Mouse (Mus musculus) NIH3T3 (cell line): Measurements from ENCODE around the gene Tnfaip1.
"Not testable (repeated sequence)": the region's sequence is repeated elsewhere in the genome, so short reads cannot be mapped to it uniquely, and the experiment has no call there.

Experiments used
- DNase-seq: peaks from one replicate; pipeline ENCODE4 v3.0.0-alpha.2; 2012; ENCODE audit warnings: low read depth

Gene Tnfaip1

DNA sequence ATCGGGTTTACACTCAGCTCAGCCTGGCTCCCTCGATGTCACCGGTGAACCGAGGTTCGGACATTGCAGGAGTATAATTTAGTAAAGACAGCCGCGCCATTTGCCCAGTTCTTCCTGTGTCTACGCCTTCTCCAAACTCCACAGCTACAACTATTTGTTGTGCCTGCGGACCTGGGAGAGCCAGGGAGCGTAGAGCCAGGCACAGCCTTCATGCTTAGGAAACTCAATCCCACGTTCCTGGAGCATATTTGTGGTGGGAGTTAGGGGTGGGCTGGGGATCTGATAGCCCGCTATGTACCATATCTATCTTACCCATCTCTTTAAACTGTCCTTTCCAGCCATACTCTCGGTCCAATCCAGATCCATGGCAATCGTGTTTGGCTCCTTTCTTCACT is 555 bp upstream of the Tnfaip1 start:
- no peak for DNase-seq

DNA sequence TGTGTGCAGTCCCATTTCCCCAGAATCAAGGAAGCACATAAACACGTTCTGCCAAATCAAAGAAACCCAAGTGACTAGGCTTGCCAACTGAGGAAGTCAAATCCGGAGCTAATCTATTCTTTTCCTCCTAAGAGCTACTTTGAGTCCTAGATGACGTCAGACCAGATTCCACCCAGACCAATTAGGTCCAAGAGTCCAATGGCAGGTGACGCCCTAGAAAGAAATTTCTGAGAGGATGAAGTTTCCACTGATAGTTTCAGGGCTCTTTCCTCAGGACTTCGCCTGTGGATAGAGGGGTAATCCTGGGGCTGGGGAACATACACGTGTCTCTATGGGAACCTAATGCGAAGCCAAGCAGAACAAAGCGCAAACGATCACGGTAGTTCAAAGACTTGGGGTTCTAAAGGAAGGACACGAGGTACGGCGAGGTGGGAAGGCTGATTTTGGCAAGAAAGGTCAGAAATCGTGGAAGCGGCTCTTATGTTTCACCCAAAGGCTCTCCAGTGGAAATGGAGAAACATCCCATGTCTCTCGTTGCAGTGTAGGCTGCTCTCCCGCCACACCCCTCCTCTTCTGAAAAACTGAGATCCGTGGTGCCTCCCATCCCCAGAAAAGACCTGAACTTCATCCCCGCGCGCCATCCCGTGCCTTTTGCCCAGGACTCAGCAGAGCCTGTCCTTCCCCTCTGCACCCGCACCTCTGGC is 604 bp downstream of the Tnfaip1 start:
- DNase-seq: peak; percentile 77

DNA sequence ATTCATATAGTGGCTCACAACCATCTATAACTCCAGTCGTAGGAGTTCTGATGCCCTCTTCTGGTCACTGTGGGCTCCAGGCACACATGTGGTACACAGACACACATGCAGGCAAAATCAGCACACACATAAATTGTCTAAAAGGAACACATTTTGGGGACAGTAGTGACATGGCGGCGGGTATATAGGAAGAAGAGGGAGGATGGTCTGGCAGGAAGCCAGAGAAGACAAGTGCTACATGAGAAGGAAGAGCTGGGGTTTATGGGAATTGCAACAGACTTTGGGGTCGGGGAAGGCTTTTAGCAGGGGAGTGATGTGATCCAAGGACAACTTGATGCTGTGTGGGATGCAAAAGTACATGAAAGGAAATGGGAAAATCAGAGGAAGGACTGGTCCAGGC is 1.6 kb downstream of the Tnfaip1 start:
- DNase-seq: no peak

DNA sequence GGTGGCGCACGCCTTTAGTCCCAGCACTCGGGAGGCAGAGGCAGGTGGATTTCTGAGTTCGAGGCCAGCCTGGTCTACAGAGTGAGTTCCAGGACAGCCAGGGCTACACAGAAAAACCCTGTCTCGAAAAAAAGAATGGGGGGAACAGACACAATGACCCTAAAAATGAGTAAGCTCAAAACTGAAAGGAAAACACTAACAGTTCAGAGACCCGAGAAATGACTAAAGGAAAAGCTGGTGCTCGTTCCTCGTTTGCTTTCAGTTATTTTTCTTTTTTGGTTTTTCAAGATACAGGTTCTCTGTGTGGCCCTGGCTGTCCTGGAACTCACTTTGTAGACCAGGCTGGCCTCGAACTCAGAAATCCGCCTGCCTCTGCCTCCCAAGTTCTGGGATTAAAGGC is 4.6 kb downstream of the Tnfaip1 start:
- not testable (repeated sequence) for DNase-seq

DNA sequence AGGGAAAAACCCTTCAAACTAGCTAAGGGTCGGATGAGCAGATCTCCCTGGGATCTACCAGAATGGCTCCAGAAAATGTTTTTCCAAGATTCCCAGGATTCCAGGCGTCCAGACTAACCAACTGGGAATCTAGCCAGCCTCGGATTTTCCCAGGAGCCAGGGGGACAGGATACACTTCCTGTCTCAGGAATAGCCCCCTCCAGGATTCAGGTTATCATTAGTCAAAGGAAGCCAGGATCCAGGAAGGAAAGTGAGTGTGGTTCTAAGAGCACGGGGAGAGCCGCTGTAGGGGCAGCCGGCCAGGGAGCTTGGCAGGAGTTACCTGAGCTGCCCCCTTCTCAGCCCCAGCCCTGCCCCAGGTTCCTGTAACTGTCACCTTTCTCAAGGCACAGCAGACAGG is 5.1 kb downstream of the Tnfaip1 start:
- DNase-seq: no peak

DNA sequence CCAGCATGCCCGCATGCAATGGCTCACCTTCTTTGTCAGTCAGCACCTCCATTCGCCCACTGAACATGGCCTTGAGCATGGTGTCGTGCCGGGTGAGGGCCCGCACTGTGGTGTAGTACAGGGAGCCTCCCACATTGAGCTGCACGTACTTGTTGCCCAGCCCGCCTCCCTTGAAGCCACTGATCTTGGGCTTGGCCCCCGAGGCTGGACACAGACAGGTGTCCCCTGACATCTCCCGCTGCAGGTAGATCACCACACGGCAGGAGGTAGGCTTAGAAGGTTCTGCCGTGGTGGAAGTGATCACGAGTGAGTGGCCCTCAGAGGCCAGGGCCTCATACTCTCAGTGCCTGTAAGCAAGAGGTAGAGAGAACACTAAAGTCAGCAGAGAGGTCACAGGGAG is 6.1 kb downstream of the Tnfaip1 start:
- DNase-seq: no peak

DNA sequence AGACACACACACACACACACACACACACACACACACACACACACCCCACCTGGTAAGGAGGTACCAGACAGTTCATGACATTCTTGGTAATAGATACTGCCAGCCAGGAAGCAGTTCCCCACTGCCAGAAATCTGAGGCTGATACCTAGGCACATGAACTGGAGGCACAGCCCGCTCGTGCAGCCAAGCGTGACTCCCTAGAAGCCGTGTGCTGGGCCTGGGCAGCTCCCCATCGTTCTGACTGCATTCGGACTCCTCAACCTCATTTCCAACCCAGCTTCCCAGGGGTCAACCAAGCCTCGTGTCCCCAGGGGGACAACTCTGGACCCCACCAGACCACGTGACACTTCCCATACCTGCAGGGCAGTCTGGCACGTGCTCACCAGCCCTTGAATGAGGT is 7.4 kb downstream of the Tnfaip1 start:
- DNase-seq: no peak

DNA sequence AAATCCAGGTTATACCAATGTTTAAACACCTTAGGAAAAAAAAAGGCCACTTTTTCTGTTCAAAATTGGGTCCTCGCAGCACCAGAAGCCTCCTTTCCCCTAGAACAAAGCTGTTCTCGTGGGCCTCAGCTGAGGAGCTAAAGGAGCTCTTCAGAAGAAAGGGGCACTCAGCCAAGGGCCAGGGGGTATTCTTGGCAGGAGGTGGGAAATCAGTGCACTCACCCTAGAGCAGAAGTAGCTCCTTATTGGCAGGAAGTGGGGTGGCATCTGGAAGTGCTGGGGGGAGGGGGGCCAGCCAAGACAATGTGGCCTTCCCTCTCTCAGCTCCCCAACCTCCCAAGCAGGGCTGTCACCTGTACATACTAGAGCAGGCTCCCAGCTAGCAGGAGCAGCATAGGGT is 11.3 kb downstream of the Tnfaip1 start:
- no peak for DNase-seq

DNA sequence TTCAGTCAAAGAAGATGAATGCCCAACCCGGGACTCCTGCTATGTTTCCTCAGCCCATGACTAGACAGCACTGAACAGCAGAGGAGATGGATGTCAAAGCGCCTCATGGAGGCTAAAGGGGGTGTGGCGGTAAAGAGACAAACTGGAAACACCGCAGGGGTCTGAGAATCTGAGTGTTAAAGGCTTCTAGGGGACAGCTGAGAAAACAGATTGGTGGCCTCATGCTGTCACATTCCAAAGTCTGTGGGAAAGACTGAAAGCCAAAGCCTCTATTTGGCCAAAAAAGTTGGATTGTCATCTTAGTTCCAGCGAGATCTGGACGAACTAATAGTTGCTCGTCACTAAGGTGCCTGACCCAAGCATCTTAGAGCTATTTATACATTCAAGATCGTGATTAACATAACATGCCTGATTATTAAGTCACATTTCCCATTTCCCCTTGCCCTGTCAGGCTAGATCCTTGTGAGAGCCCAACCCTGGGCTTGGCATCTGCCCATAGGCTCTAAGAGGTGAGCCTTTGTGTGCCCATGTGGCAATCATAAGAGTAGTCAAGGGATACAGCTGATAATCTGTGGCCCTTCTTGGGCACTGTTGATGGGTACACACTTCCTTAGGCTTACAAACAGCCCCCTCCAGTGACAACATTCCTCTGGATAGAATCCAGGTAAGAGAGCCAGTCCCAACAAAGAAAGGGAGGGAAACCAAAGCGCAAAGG is 12.7 kb downstream of the Tnfaip1 start:
- no peak for DNase-seq

DNA sequence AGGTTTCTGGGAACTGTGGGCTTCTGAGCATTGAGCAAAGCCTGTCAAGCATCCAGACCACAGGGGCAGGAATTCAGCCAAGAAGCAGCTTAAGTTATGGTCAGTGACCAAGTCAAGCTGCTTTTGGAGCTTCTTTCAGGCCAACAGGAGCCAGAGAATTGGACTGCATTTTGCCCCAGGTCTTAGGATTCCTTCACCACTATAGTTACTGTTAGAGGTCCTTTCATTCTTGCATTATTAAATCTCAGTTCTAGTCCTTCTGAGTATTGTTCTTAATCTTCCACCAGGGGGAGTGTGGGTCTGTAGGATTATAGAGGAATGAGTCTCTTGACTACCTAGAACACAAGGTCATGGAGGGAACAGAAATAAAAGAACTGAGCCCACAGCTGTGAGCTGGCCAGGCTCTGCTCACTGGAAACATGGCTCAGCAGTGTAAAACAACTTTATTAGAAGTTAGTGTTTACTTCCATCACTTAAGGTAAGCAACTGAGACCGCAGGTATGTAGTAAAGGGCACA is 13.6 kb downstream of the Tnfaip1 start:
- peak; percentile 89 for DNase-seq

DNA sequence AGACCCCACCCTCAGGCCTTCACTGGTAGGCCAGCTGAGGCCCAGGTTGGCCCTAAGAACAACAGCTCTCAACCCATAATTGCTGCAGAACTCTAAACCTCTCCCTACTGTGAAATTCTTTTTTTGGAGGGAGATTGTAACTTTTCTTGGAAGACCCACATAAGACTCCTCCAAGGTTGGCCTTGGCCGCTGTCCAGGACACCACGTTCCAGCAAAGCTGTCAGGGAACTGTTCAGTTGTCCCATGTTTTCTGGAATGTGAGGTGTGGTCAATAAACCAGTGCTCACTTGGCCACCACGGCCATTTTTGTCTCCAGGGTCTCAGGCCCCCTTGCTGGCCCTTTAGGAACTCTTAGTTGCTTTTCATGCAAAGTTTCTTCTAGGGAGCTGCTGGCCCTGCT is 14.3 kb downstream of the Tnfaip1 start:
- peak; percentile 22 for DNase-seq

DNA sequence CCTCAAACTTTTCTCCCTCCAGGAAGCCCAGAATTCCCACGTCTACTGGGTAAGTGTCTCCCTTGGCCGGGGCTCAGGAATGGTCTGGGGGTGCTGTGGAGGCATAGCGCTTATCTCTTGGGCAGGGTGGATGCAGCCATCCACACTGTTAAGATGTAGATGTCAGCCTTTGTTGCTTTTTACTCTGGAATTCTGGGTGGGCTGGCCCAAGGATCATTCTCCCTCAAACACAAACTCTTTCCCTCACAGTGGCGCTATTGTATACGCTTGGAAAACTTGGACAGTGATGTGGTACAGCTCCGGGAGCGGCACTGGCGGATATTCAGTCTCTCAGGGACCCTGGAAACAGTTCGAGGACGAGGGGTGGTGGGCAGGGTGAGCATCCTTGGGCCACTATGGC is 17.2 kb downstream of the Tnfaip1 start:
- no peak for DNase-seq

DNA sequence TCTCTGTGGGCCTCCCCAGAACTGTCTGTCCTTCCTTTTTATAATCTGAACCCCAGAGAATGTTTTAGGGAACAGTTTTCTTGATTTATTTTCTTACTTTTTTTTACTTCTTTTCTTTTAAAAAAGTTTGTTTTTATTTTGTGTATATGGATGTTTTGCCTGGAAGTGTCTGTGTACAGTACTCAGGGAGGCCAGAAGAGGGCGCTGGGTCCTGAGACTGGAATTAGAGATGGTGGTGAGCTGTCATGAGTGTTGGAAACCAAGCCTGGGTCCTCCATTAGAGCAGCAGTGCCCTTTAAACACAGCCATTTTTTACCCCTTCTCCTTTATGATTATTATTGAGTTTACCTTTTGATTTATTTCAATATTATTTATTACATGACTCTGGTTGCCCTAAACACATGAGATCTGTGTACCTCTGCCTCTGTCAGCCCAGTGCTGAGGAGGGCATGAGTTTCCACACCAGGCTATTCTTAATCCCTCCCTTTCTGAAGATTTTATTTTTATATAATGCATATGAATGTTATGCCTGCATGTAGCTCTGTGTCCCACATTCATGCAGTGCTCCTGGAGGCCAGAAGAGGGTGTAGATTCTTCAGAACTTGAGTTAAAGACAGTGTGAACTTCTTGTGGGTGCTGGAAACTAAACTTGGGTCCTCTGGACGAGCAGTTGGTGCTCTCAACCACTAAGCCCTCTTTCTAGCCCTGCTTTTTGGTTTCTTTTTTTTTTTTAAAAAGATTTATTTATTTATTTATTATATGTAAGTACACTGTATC is 20.4 kb downstream of the Tnfaip1 start:
- peak; percentile 49 for DNase-seq

DNA sequence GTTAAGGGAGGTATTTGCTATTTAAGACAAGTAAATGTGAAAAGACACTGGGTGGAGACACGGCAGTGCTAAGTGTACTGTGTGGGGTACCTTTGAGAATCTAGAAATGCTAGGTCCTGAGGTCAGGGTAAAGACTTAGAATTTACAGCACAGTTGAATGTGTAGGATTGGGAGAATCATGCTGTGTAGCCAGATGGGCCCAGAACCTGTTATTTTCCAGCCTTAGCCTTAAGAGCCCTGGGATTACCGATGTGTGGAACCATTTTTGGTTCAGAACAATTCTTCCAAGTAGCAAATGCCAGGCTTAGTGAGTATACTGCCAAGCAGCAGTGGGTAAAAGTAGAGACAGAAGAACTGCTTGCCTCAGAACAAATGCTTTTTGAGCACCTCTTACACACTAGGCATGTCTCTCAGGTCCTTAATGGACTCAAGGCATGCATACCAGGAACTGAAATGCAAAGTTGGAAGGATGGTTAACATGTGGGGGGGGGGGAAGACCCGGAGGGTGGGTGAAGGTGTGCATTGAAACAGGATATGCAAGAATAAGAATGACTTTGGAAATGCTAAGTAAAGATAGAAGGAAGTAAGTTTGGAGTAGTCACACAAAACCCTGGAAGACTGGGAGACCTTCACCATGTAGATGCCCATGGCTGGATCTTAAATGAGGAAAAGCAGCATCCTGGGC is 22.9 kb downstream of the Tnfaip1 start:
- no peak for DNase-seq

DNA sequence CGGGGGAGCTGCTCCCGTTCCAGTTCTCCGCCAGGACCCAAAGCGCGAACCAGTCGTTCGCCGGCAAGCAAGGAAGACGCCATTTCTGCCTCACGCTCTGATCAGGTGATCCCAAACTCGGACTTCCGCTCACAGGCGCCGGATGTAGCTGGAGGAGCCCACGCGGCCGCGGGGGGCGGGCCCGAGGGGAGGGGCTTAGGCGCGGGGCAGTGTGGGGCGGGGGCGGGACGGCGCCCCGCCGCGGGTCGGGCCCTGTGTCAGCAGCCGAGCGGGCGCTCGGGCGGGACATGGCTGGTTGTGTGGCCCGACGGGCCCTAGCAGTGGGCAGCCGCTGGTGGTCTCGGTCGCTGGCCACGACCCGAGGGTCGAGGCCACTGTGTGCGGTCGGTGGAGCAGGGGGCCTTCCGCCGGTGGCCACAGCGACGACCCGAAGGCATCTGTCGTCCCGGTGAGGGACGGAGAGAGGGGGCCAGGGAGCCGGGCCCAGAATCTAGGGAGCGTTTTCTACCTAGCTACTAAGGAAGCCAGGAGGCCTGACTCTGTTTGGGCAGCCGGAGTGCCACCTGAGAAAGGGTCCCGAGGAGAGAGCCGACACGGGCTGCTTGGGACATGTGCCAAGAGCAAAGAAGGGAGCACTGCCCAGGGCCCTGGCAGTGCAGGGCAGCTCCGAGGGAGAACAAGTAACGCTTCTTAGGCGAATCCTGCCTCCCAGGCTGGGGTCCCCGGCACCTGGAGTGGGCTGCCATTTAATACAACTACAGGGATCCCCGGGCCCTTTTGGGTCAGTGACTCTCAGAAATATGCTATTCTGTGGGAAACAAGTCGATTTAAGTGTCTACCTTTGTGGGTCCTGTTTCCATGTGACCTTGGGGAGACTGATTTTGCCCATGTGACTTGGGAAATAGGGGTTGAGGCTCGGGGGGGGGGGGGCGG is 23.8 kb downstream of the Tnfaip1 start, which contains the start of the genes Tmem199 and Poldip2:
Gene Tmem199, minus strand, starts transcription at position 148 of the 933 bp plus-strand sequence.
Gene Poldip2, plus strand, starts transcription at position 169 of the 933 bp plus-strand sequence.
- peak; percentile 96 for DNase-seq

DNA sequence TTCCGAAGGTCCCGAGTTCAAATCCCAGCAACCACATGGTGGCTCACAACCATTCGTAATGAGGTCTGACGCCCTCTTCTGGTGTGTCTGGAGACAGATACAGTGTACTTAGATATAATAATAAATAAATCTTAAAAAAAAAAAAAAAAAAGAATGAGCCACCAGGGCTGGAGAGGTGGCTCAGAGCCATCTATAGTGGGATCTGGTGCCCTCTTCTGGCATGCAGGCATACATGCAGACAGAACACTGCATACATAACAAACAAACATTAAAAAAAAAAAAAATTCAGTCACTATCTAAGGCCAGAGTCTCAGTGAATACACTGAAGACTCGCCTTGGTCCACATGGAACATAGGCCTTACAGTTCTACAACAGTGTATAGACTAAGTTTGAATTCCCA is 27.0 kb downstream of the Tnfaip1 start:
- peak; percentile 70 for DNase-seq

DNA sequence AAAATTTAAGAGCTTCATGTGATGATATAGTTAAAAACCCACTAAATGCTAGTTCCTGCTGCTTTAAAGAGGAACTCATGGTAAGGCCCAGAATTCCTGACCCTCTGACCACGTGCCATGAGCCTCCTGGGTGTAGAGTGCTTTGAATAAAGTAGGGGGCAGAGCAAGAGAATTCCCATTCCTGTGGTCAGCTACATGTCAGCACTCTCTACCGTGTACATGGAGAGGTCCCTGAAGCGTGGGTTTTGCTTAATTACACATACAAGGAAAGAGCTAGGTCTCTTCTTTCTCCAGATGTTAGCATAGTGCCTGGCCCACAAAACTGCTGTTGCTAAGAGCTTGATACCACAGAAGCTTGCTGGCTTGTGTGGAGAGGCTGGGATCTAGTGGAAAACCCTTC is 30.7 kb downstream of the Tnfaip1 start:
- DNase-seq: no peak

DNA sequence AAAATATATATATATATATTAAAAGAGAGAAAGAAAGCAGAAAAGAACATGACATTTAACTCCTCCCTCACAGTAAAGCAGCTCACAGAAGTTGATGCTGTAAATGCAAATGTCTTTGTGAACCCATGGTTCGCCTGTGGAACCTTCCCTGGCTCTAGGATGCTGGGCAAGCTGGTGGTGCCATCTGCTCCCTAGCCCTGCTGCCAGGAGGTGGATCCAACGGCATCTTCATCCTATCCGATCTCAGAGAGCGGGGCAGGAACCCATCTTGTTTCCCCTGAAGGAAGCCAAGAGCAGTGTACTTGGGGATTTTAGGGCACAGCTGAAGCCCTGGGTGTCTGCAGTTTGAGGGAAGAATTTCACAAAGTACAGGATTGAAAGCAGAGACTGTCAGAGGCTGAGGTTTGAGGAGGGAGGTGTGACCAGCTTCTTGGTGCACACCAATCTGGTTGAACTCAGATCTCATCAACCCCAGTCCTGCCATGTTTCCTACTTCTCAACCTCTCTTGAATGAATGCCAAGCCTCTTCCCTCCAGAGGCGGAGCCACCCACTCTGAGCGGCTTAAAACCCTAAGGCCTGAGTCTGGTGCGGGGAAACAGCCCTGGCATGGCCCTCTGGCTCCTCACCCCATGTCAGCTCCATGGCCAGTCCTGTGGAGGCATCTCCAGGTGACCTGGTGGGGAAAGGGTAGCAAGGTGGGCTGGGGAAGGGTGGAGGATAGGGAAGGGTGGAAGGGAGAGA is 33.1 kb downstream of the Tnfaip1 start, which contains the start of gene Sebox:
Gene Sebox, plus strand, starts transcription at position 539 of the 742 bp plus-strand sequence.
- no peak for DNase-seq

DNA sequence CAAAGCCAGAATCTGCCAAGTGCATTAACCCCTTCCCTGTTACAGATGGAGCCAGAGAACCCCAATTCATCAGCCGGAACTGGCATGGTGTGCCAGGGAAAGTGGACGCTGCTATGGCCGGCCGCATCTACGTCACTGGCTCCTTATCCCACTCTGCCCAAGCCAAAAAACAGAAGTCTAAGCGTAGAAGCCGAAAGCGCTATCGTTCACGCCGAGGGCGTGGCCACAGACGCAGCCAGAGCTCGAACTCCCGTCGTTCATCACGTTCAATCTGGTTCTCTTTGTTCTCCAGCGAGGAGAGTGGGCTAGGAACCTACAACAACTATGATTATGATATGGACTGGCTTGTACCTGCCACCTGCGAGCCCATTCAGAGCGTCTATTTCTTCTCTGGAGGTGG is 34.6 kb downstream of the Tnfaip1 start:
- DNase-seq: no peak

DNA sequence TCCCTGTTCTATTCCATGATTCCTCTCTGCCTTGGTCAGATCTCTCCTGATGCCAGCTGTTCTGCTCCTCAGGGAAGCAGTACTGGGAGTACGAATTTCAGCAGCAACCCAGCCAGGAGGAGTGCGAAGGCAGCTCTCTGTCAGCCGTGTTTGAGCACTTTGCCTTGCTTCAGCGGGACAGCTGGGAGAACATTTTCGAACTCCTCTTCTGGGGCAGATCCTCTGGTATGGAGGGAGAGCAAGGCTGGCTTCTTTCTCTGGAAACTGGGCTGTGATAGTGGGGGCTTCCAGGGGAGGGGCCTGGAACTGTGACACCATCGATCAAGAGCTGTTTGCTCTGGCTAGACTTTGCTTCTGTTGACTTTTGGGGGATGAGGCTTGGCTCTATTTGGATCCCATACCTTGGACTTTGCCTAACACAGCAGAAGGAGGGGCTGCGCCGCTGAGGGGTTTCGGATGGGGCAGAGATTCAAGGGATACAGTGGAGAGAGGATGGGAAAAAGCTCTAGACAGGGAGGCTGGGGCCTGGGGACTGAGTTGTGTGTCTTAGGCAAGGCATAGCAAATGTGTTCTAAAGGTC is 35.4 kb downstream of the Tnfaip1 start:
- no peak for DNase-seq
